Mouse (Mus musculus) ES-E14 (cell line): ENCODE results near the gene Myzap. TPM values are rescaled to one million over a fixed set of nuclear protein-coding genes. Genes with fewer than 3 reads are reported as not detected.
A peak's percentile ranks its signal among the peaks of the same experiment; 100 is the strongest.

Experiments used
- DNase-seq: peaks from one replicate; pipeline ENCODE4 v3.0.0-alpha.2; 2013; ENCODE audit warnings: low read depth, low spot score
- H3K27ac ChIP-seq: 2 replicates; pipeline ENCODE4 v1.5.1; 2012; ENCODE audit warnings: low read depth, mild to moderate bottlenecking, low read length, moderate library complexity, mixed read lengths; ENCODE audit not compliant: poor library complexity, insufficient read depth, severe bottlenecking
- H3K36me3 ChIP-seq: 2 replicates; pipeline ENCODE4 v1.6.1; 2012; ENCODE audit warnings: mild to moderate bottlenecking, low read length, moderate library complexity, mixed read lengths; ENCODE audit not compliant: control insufficient read depth, poor library complexity, insufficient read depth, severe bottlenecking
- H3K4me1 ChIP-seq, 2 experiments: fragments of 150-350 bp in 1 of 2; sonication (generic) in 1 of 2; 2 replicates each; pipeline ENCODE4 v1.6.1; 2012; ENCODE audit warnings: low read length in 2 of 2, mild to moderate bottlenecking in 1 of 2, mixed read lengths in 1 of 2; ENCODE audit not compliant: control insufficient read depth in 2 of 2, insufficient read depth in 2 of 2, poor library complexity in 1 of 2
- H3K4me3 ChIP-seq, 2 experiments: fragments of 150-350 bp in 1 of 2; sonication (generic) in 1 of 2; 2 replicates each; pipeline ENCODE4 v1.5.1; 2012; ENCODE audit warnings: low read length in 2 of 2, low read depth in 1 of 2, mild to moderate bottlenecking in 1 of 2, mixed read lengths in 1 of 2; ENCODE audit not compliant: insufficient read depth in 1 of 2, poor library complexity in 1 of 2, severe bottlenecking in 1 of 2
- H3K9ac ChIP-seq: 2 replicates; pipeline ENCODE4 v1.6.1; 2012; ENCODE audit warnings: low read depth, mild to moderate bottlenecking, low read length, mixed read lengths; ENCODE audit not compliant: poor library complexity, insufficient read depth, severe bottlenecking
- H3K9me3 ChIP-seq: fragments of 150-350 bp; sonication (generic); 2 replicates; pipeline ENCODE4 v1.6.1; 2012; ENCODE audit warnings: low read depth, mild to moderate bottlenecking, low read length; ENCODE audit not compliant: control insufficient read depth, insufficient read depth
- CHD2 ChIP-seq: IDR thresholded peaks from 2 replicates; pipeline ENCODE4 v1.6.1; 2014; ENCODE audit warnings: mild to moderate bottlenecking, low read depth, low read length, inconsistent platforms
- HCFC1 ChIP-seq: IDR thresholded peaks from 2 replicates; pipeline ENCODE4 v1.6.1; 2012; ENCODE audit warnings: low read length, inconsistent platforms, borderline replicate concordance; ENCODE audit not compliant: insufficient read depth
- MAFK ChIP-seq: IDR thresholded peaks from 2 replicates; pipeline ENCODE4 v1.6.1; 2014; ENCODE audit warnings: mild to moderate bottlenecking, low read depth, low read length, inconsistent platforms; ENCODE audit not compliant: insufficient read depth
- ZC3H11A ChIP-seq: IDR thresholded peaks from 2 replicates; pipeline ENCODE4 v1.6.1; 2012; ENCODE audit warnings: low read depth, mild to moderate bottlenecking, inconsistent platforms, low read length, borderline replicate concordance
- ZNF384 ChIP-seq: IDR thresholded peaks from 2 replicates; pipeline ENCODE4 v1.6.1; 2012; ENCODE audit warnings: low read depth, low read length, inconsistent platforms
- in situ Hi-C, 2 experiments: fragments of 600-800 bp; cut with MboI; formaldehyde crosslinking; loops; one replicate each; pipeline ENCODE4 v1.15.1; 2025; ENCODE audit warnings: low sequenced_read_pairs in 2 of 2, inconsistent platforms in 1 of 2; ENCODE audit not compliant: unreplicated experiment in 2 of 2
- total RNA-seq: library from RNA; depleted of rRNA; stranded (reverse); fragments of 300-350 nt; gene quantifications from 2 replicates; pipeline ENCODE4 v1.2.3, GENCODE M21; 2012

Gene Myzap
- total RNA-seq, 1 experiment, result 0.94 TPM

- TF ChIP-seq CHD2 (no peak), HCFC1 (no peak), ZNF384 (no peak), MAFK (no peak), ZC3H11A (no peak)
- in situ Hi-C loops, result no loop called here
- Histone ChIP-seq H3K36me3 (no peaks in the 10 kb centered on the region), H3K4me3 (no peak overlapping the region), H3K9ac (no peak overlapping the region), H3K4me1 (peaks cover 0 to under 1% of the 10 kb centered on the region in 2 experiments; a peak in 1 of 4 replicates), H3K9me3 (no peaks in the 10 kb centered on the region), H3K27ac (no peak overlapping the region)
- DNase-seq, result no peak
Observed at GRCm38 (mm10) chr9:71573771-71574340, 18.3 kb downstream of the Myzap start.

- H3K4me1 ChIP-seq, result peaks cover 9 to 12% of the 10 kb centered on the region in 2 experiments
- in situ Hi-C loops, result no loop called here
Observed at GRCm38 (mm10) chr9:71571150-71571633, 21.0 kb downstream of the Myzap start.

DNA sequence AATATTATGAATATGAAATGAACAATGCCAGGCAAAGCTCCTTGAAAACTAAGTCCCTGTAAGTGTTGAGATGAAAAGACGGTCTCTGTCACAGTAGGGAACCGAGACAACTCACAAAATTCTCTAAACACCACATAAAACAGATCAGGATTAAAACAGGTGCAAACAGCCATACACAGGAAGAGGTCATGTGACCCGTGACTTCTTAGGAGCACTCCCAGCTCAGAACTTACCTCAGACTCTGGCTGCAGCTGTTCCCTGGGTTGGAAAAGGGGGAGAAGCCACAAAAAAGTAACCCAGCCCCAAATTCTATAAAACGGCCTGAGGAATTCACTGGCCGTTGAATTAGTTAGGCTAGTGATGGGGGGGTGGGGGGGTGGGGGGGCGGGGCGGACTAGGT lies 22.0 kb downstream of the Myzap start:
- DNase-seq, result no peak
- in situ Hi-C loops, result no loop called here
- peaks cover 9 to 12% of the 10 kb centered on the region in 2 experiments for H3K4me1 ChIP-seq
- no peak overlapping the region for H3K9ac ChIP-seq
- H3K4me3 ChIP-seq, result no peak overlapping the region
- TF ChIP-seq ZC3H11A, result no peak
- TF ChIP-seq ZNF384, result no peak
- no peak for TF ChIP-seq HCFC1
- no peak for TF ChIP-seq MAFK
- no peak for TF ChIP-seq CHD2
- no peaks in the 10 kb centered on the region for H3K36me3 ChIP-seq
- H3K9me3 ChIP-seq, result no peaks in the 10 kb centered on the region
- H3K27ac ChIP-seq, result no peak overlapping the region

More at GRCm38 (mm10) chr9:71571150-71571633, 21.0 kb downstream of the Myzap start:
- no peaks in the 10 kb centered on the region for H3K36me3 ChIP-seq
- no peak overlapping the region for H3K27ac ChIP-seq
- no peak for TF ChIP-seq ZC3H11A
- no peak for TF ChIP-seq HCFC1
- TF ChIP-seq CHD2, result no peak
- no peak for TF ChIP-seq ZNF384
- TF ChIP-seq MAFK, result no peak
- no peaks in the 10 kb centered on the region for H3K9me3 ChIP-seq
- DNase-seq, result no peak
- H3K9ac ChIP-seq, result no peak overlapping the region
- H3K4me3 ChIP-seq, result no peak overlapping the region

DNA sequence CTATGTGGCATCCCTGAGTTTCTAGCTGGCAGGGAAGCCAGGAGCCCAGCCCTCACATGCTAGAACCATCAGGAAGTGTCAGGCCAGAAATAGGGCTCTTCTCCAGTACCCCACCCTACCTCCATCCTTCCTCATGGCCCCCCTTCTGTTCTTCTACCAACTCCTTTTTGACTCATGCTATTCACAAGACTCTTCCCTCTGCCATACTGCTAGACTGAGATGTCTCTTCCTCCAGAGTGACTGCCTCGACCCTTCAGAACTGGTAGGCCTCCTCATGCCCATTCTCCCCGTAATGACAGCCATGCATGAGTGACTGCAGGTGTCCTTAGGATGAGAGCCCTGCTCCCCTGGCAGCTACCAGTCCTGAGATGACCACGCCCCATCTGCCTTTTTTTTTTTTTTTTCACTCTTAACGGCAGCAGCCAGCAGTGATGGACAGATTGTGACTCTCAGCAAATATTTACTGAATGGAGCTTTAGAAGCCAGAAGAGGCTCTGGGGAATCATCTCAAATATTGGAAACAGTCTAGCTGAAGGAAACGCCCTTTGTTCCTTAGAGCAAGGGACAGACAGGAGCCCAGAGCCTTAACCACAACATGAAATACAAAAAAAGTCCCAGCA lies 23.7 kb downstream of the Myzap start:
- peaks cover 9 to 12% of the 10 kb centered on the region in 2 experiments for H3K4me1 ChIP-seq
- in situ Hi-C loops, result no loop called here
- no peak for DNase-seq
- H3K36me3 ChIP-seq, result no peaks in the 10 kb centered on the region
- H3K9ac ChIP-seq, result no peak overlapping the region
- no peaks in the 10 kb centered on the region for H3K9me3 ChIP-seq
- TF ChIP-seq HCFC1 (no peak), ZC3H11A (no peak), MAFK (no peak), CHD2 (no peak), ZNF384 (0 out of 2 replicates have a peak, but pooled peaks have one; percentile 29)
- no peak overlapping the region for H3K27ac ChIP-seq
- H3K4me3 ChIP-seq, result no peak overlapping the region
